Mouse (Mus musculus) heart, postnatal 25 days (tissue): ENCODE results near the gene Map4k3. TPM values are rescaled to one million over a fixed set of nuclear protein-coding genes. Genes with fewer than 3 reads are reported as not detected.
"Not testable (repeated sequence)": the region's sequence is repeated elsewhere in the genome, so short reads cannot be mapped to it uniquely, and the experiment has no call there.

ENCODE experiments used
- DNase-seq: peaks from one replicate; pipeline ENCODE4 v3.0.0; 2022; ENCODE audit warnings: low spot score
- intact Hi-C: fragments of 180-260 bp; cut with DNase I; formaldehyde crosslinking; loops from one replicate; pipeline ENCODE4 v1.15.1; 2025
- total RNA-seq, 2 experiments: library from RNA; stranded (reverse); gene quantifications; 2 replicates each; pipeline ENCODE4 v1.2.3; 2021

Gene Map4k3
- total RNA-seq, 2 experiments from 2014 or later = 24.0 to 24.4 TPM

DNA sequence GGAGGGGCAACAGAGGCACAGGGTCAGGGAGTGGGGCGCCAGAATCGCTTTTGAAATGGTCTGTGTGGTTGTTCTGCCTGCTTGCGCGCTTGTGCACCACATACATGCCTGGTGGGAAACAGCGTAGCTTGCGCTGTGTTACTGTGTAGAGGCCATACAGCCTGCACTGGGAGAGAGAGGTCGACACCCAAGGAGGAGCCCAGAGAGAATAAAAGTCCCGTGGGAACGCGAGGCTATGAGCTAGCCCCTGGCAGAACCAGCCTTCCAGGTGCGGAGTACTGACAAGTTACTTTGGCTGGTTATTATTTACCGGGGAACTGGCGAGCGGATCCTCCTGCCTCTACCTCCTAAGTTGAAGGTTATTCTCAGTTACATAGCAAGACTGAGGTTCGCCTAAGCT lies 177.3 kb downstream of the Map4k3 start:
- intact Hi-C loops = no loop called here
- DNase-seq = no peak

- intact Hi-C loops = no loop called here
- DNase-seq = no peak
Measured at GRCm38 (mm10) chr17:80546846-80547245, 181.4 kb downstream of the Map4k3 start.

- DNase-seq = no peak
- intact Hi-C loops = no loop called here
Measured at GRCm38 (mm10) chr17:80546227-80546626, 182.1 kb downstream of the Map4k3 start.

- intact Hi-C loops = no loop called here
- DNase-seq = no peak
Measured at GRCm38 (mm10) chr17:80543646-80544045, 184.6 kb downstream of the Map4k3 start.

DNA sequence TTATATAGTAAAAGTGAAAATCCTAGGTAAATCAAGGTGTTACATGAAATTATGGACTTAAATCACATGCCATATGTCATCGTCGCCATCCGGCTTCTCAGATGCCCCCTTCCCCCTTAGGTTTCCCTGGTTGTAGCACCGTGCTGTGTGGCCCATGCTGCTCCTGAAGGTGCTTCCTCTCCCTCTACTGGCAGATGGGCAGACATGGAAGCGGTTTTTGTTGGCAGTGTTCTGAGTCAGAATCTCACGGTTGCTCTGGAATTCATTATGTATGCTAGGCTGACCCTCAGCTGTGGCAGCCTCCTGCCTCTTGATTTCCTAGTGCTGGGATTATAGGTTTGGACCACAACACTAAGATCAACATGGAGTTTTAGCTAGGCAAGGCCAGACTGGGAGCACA lies 191.1 kb downstream of the Map4k3 start:
- intact Hi-C loops = no loop called here
- no peak for DNase-seq

GRCm38 (mm10) chr17:80535633-80536032 lies 192.7 kb downstream of the Map4k3 start:
- DNase-seq = no peak
- intact Hi-C loops = no loop called here

GRCm38 (mm10) chr17:80531351-80531750 lies 196.9 kb downstream of the Map4k3 start:
- DNase-seq, intact Hi-C loops: not testable (repeated sequence)

Other genes with a start within 250 kb of the Map4k3 start
- gene Sos1, start 248.0 kb downstream of the Map4k3 start, total RNA-seq = 10 to 100 TPM; 11.4 to 13.5 TPM
- under 1 TPM in 1 of 2 experiments, not detected in 1; 0.13 TPM for gene Cdkl4, start 150.7 kb downstream of the Map4k3 start, total RNA-seq
- gene Tmem178, start 216.1 kb upstream of the Map4k3 start, total RNA-seq = under 1 TPM; 0.34 to 0.45 TPM